Mouse (Mus musculus): ENCODE data around the gene Pklr.

DNA sequence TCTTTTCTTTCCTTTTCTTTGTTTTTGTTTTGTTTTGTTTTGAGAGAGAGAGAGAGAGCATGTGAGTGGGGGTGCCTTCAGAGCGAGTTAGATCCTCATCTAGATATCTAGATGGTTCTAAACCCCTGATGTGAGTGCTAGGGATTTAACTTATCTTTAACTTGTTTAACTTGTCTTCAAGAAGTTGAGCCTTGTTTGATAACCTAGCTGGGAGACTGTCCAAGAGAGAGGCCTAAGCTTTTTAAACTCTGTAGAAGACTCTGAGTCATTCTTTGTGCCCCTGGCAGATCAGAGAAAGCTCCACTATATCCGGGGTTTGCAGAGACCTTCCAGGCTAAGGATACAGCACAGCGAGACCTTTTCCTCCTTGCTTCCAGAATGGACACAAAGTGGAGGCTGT is 28.4 kb upstream of the Pklr start:
- TF ChIP-seq CTCF (conservative IDR thresholded peaks at IDR 0.05; ENCODE audit: low read length) (no peak), NANOG (IDR thresholded peaks at IDR 0.05; ENCODE audit: borderline replicate concordance, low read length) (no peak), POU5F1 (IDR thresholded peaks at IDR 0.05; ENCODE audit: borderline replicate concordance, low read length) (no peak)

Measured in E14TG2a.4 (cell line).